Mouse (Mus musculus): ENCODE data around the gene Cables2. TPM values are rescaled to one million over a fixed set of nuclear protein-coding genes. Genes with fewer than 3 reads are reported as not detected.
A peak's percentile ranks its signal among the peaks of the same experiment; 100 is the strongest.

The Cables2 gene
- total and polyA plus RNA-seq, 2 experiments from 2014 or later: 6.2 to 15.3 TPM

GRCm38 (mm10) chr2:180292026-180292425 lies 18.7 kb upstream of the Cables2 start:
- Histone ChIP-seq H3K9ac (replicated peaks; ENCODE audit: low read depth, low read length) (no peak overlapping the region), H3K4me2 (ENCODE audit: low read depth, low read length) (no peak overlapping the region), H3K9me3 (replicated peaks; ENCODE audit: control insufficient read depth, low read length) (no peaks in the 10 kb centered on the region), H3K4me3 (ENCODE audit: low read depth, low read length) (no peak overlapping the region), H3K36me3 (replicated peaks; ENCODE audit: control insufficient read depth, insufficient read depth, low read length) (no peaks in the 10 kb centered on the region), H3K27me3 (ENCODE audit: control insufficient read depth, insufficient read depth, low read length) (no peaks in the 10 kb centered on the region), H3K27ac (ENCODE audit: low read depth) (no peak overlapping the region), H3K4me1 (ENCODE audit: control insufficient read depth, insufficient read depth) (0 out of 2 replicates have a peak, but pooled peaks cover 6% of the 10 kb centered on the region)
- WGBS: 54% methylated on average over 4 of the region's 4 CpGs
- no peak for TF ChIP-seq EP300 (IDR thresholded peaks at IDR 0.05; ENCODE audit: low read depth)
- no peak for TF ChIP-seq CTCF (IDR thresholded peaks at IDR 0.05; ENCODE audit: low read depth)
- DNase-seq (ENCODE audit: low spot score): no peak
- ATAC-seq (ENCODE audit: insufficient read depth, low read depth): no peak

DNA sequence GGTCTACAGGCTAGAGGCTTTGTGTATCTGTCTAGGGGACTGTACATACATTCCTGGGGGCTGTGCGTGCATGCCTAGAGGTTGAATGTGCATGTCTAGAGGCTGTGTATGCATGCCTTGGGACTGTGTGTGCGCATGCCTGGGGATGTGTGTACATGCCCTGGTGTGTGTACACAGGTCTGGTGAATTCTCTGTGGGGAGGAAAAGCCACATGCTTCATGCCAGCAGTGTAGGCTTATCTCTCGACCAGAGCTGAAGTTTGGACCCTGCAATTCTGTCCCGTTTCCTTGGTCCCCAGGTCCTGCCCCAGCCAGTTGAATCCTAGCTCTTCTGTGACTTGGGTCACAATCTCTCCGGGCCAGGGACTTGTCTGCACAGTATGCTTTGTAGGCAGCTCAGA lies 18.3 kb upstream of the Cables2 start:
- Histone ChIP-seq H3K4me2 (ENCODE audit: low read depth, low read length) (no peak overlapping the region), H3K9ac (replicated peaks; ENCODE audit: low read depth, low read length) (no peak overlapping the region), H3K4me3 (ENCODE audit: low read depth, low read length) (no peak overlapping the region), H3K4me1 (ENCODE audit: control insufficient read depth, insufficient read depth) (0 out of 2 replicates have a peak, but pooled peaks cover 6% of the 10 kb centered on the region), H3K36me3 (replicated peaks; ENCODE audit: control insufficient read depth, insufficient read depth, low read length) (no peaks in the 10 kb centered on the region), H3K27ac (ENCODE audit: low read depth) (no peak overlapping the region), H3K9me3 (replicated peaks; ENCODE audit: control insufficient read depth, low read length) (no peaks in the 10 kb centered on the region), H3K27me3 (ENCODE audit: control insufficient read depth, insufficient read depth, low read length) (no peaks in the 10 kb centered on the region)
- DNase-seq (ENCODE audit: low spot score) (no peak), ATAC-seq (ENCODE audit: insufficient read depth, low read depth) (peak; percentile 19; the same call in 1 of the 2 replicates)
- 65% methylated on average over 5 of the region's 5 CpGs for WGBS
- TF ChIP-seq CTCF (IDR thresholded peaks at IDR 0.05; ENCODE audit: low read depth) (no peak), EP300 (IDR thresholded peaks at IDR 0.05; ENCODE audit: low read depth) (no peak)

DNA sequence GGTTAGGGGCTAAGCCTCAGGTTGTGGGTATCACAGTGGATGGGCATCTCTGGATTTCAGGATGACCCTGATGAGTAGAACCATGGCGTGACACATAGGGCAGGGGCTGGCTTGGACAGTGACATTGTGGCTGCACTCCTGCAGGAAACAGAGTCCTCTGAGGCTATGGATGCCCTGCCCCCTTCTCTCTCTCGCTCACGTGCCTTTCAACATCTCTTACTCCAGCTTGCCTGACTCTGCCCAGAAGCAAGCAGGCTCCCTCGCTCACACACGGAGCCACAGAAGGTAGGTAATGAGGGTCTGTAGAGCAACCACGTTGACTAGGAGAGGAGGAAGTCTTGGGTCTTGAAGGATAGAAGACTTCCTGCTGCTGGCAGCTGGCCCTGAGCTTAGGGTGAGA lies 17.2 kb upstream of the Cables2 start:
- Histone ChIP-seq H3K9ac (replicated peaks; ENCODE audit: low read depth, low read length) (no peak overlapping the region), H3K4me2 (ENCODE audit: low read depth, low read length) (no peak overlapping the region), H3K9me3 (replicated peaks; ENCODE audit: control insufficient read depth, low read length) (no peaks in the 10 kb centered on the region), H3K4me3 (ENCODE audit: low read depth, low read length) (no peak overlapping the region), H3K27ac (ENCODE audit: low read depth) (no peak overlapping the region), H3K27me3 (ENCODE audit: control insufficient read depth, insufficient read depth, low read length) (no peaks in the 10 kb centered on the region), H3K4me1 (ENCODE audit: control insufficient read depth, insufficient read depth) (0 out of 2 replicates have a peak, but pooled peaks cover 6% of the 10 kb centered on the region), H3K36me3 (replicated peaks; ENCODE audit: control insufficient read depth, insufficient read depth, low read length) (no peaks in the 10 kb centered on the region)
- no peak for ATAC-seq (ENCODE audit: insufficient read depth, low read depth)
- 28% methylated on average over 6 of the region's 6 CpGs for WGBS
- TF ChIP-seq EP300 (IDR thresholded peaks at IDR 0.05; ENCODE audit: low read depth) (no peak), CTCF (IDR thresholded peaks at IDR 0.05; ENCODE audit: low read depth) (no peak)
- DNase-seq (ENCODE audit: low spot score): no peak

DNA sequence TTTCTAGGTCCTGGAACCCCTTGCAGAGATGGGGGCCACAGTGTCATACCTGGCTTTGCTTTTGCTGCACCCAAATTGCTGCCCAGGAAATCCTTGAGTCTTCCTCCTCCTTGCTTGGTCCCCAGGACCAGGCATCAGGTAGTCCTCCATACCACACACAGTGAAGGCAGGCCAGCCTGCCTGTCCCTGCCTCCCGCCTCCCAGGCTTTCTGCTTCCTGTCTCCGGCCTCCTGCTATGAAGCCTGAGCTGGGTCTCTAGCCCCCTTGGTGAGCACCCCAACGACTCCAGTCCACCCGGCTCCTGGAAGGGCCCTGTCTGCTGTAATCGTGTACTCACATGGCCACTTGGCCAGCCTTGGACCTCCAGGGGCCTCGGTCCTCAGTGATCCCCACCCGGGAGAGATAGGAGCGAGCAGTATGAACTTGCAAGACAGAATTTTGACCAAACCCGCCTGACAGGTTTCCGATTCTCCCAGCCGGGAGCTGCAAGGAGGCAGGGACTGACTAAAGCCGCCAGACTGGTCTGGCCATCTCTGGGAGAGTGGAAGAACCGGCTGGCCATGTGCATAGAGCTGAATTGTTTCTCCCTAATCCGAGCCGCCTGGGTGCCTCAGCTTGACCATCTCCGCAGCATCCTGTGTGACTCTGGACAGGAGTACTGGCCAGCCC lies 16.3 kb upstream of the Cables2 start, which contains the start of gene Rbbp8nl:
TSS of gene Rbbp8nl (minus strand) at position 440 of the 669 bp plus-strand sequence.
- no peak for ATAC-seq (ENCODE audit: insufficient read depth, low read depth)
- no peaks in the 10 kb centered on the region for H3K9me3 ChIP-seq (replicated peaks; ENCODE audit: control insufficient read depth, low read length)
- TF ChIP-seq EP300 (IDR thresholded peaks at IDR 0.05; ENCODE audit: low read depth) (no peak), CTCF (IDR thresholded peaks at IDR 0.05; ENCODE audit: low read depth) (no peak)
- no peak within 1 kb of the TSS for H3K27ac ChIP-seq (ENCODE audit: low read depth)
- H3K4me2 ChIP-seq (ENCODE audit: low read depth, low read length): no peak within 1 kb of the TSS
- 0 out of 2 replicates have a peak, but pooled peaks cover 6% of the 10 kb centered on the region for H3K4me1 ChIP-seq (ENCODE audit: control insufficient read depth, insufficient read depth)
- H3K27me3 ChIP-seq (ENCODE audit: control insufficient read depth, insufficient read depth, low read length): no peaks in the 10 kb centered on the region
- no peak within 1 kb of the TSS for H3K4me3 ChIP-seq (ENCODE audit: low read depth, low read length)
- H3K9ac ChIP-seq (replicated peaks; ENCODE audit: low read depth, low read length): no peak within 1 kb of the TSS
- H3K36me3 ChIP-seq (replicated peaks; ENCODE audit: control insufficient read depth, insufficient read depth, low read length): no peaks in the 10 kb centered on the region
- WGBS: 59% methylated on average over 16 of the region's 16 CpGs
- no peak for DNase-seq (ENCODE audit: low spot score)

DNA sequence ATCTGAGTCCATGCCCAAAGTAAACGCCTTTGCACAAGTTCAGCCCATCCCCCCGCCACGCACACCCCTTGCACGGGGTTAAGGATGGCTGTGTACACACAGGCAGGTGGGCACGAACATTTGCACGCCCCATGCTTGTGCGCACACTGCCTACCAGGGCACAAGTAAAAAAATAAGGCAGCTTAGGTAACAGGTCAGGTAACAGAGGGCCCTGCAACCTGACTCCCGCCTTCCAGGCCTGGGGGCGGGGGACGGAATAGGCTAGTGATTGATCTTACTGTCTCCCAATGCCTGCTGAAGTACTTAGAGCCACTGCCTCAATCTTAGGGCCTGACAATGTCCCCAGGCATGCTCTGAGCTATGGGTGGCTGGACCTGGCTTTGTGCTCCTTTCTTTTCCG lies 15.7 kb upstream of the Cables2 start:
- WGBS: 73% methylated on average over 11 of the region's 11 CpGs
- H3K36me3 ChIP-seq (replicated peaks; ENCODE audit: control insufficient read depth, insufficient read depth, low read length): no peaks in the 10 kb centered on the region
- no peaks in the 10 kb centered on the region for H3K27me3 ChIP-seq (ENCODE audit: control insufficient read depth, insufficient read depth, low read length)
- no peak overlapping the region for H3K27ac ChIP-seq (ENCODE audit: low read depth)
- H3K9me3 ChIP-seq (replicated peaks; ENCODE audit: control insufficient read depth, low read length): no peaks in the 10 kb centered on the region
- no peak overlapping the region for H3K4me2 ChIP-seq (ENCODE audit: low read depth, low read length)
- 0 out of 2 replicates have a peak, but pooled peaks cover 6% of the 10 kb centered on the region for H3K4me1 ChIP-seq (ENCODE audit: control insufficient read depth, insufficient read depth)
- DNase-seq (ENCODE audit: low spot score) (no peak), ATAC-seq (ENCODE audit: insufficient read depth, low read depth) (no peak)
- H3K9ac ChIP-seq (replicated peaks; ENCODE audit: low read depth, low read length): no peak overlapping the region
- H3K4me3 ChIP-seq (ENCODE audit: low read depth, low read length): no peak overlapping the region
- TF ChIP-seq CTCF (IDR thresholded peaks at IDR 0.05; ENCODE audit: low read depth) (no peak), EP300 (IDR thresholded peaks at IDR 0.05; ENCODE audit: low read depth) (no peak)

Measured in heart, postnatal 0 days (tissue).